Mouse (Mus musculus): ENCODE results near the gene Trappc6a.
"Not testable (repeated sequence)": the region's sequence is repeated elsewhere in the genome, so short reads cannot be mapped to it uniquely, and the experiment has no call there.

Trappc6a gene

DNA sequence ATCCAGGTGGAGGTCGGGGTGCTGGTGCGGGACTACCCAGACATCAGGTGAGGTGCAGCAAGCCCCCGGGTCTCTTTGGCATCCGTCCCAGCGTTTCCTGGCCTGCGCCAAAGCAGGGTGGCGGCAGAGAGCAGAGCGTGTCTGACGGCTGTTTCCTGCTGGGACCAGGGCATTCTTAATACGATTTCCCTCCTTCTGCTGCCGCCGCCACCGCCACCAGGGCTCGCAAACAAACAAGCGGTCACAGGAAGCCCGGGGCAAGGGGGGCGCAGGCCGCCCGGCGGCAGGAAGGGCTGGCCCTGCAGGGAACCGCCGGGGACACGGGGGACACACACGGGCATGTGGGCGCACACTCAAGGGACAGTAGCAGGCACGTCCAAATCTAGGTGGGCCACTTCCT, 16.5 kb upstream of the Trappc6a start:
- DNase-seq: no peak

- no peak for DNase-seq
Measured at GRCm38 (mm10) chr7:19494751-19495474, 13.3 kb upstream of the Trappc6a start.

- DNase-seq: no peak
Measured at GRCm38 (mm10) chr7:19495521-19496213, 12.5 kb upstream of the Trappc6a start.

DNA sequence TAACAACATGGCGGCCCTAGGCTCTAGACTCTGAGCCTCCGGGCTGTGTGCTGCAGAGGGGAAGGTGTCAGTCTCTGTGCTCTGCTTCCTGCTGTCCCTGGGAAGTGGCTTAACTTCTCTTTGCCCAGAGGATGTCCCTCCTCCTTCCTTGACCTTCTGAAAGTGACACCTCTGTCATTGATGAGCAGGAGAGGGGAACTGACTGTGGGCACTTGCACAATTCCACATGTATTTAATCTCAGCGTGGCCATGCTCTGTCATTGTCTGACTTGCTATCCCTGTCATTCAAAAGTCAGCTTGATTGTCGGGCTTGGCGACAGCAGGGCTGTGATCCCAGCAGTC, 12.0 kb upstream of the Trappc6a start:
- no peak for DNase-seq

- DNase-seq: no peak
Measured at GRCm38 (mm10) chr7:19498326-19498725, 9.9 kb upstream of the Trappc6a start.

DNA sequence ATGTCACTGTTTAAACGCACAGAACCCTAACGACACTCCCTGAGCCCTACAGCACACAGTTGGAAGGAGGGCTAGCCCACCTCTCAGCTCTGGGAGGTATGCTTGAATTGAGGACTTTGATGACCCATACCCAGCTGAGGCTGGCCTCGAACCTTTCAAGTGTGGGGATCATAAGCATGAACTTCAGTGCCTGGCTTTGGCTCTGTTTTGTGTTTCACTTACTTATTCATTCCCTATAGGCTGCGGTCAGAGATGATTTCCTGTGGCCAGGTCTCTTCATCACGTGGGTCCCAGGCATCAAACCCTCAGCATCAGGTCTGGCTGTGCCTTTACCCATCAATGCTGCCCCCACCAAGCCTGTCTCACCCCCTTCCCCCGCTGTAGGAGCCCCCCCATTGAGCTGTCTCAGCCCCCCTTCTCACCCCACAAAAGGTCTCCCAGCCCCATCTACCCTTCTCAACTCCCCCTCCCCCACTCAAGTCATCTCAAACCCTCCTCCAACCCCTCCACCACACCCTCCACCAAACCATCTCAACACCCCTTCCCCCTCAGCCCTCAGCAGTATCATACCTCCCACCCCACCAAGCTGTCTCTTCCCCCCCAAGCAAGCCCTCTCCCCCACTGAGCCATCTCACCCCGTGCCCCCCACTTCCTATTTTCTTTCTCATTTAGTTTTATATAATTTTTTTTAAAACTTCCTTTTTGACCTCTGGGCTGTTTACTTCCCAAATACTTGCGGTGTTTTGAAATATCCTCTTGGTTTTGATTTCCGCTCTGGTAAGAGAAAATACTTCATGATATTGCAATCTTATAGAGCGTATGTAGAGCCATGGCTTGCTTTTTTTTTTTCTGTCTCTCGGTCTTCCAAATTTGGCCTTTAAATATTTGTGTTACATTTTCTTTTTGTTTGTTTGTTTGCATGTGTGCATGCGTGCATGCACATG, 7.5 kb upstream of the Trappc6a start:
- DNase-seq: no peak

GRCm38 (mm10) chr7:19501658-19502057, 6.5 kb upstream of the Trappc6a start:
- DNase-seq: no peak

GRCm38 (mm10) chr7:19503481-19504068, 4.6 kb upstream of the Trappc6a start:
- DNase-seq: peak; percentile 34 to 38

GRCm38 (mm10) chr7:19506326-19506725, 1.9 kb upstream of the Trappc6a start:
- DNase-seq: no peak

GRCm38 (mm10) chr7:19506969-19507611, 1.1 kb upstream of the Trappc6a start:
- peak; percentile 55 to 72 for DNase-seq

DNA sequence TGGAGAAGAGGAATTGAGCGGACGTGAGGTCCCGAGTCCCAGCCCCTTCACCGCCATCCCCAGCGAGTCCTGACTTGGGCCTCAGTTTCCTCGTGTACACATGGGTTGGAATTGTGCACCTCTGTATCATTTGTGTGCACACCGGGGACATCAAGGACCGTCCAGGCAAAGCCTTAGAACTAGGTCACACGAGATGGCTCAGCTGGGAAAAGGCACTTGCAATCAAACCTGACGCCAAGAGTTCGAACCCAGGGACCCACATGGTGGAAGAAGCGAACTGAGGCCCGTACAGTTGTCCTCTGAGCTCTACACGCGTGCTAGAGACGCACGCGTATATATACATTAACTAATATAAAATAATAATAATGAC, 598 bp upstream of the Trappc6a start:
- DNase-seq: no peak

- DNase-seq: no peak
Measured at GRCm38 (mm10) chr7:19508924-19509568, 851 bp downstream of the Trappc6a start.

- no peak for DNase-seq
Measured at GRCm38 (mm10) chr7:19509786-19510185, 1.6 kb downstream of the Trappc6a start.

GRCm38 (mm10) chr7:19511934-19512333, 3.7 kb downstream of the Trappc6a start:
- not testable (repeated sequence) for DNase-seq

GRCm38 (mm10) chr7:19512353-19512752, 4.2 kb downstream of the Trappc6a start:
- DNase-seq: no peak

GRCm38 (mm10) chr7:19517652-19518365, 9.6 kb downstream of the Trappc6a start, which contains the start of gene Nkpd1:
TSS of gene Nkpd1 (plus strand) at chr7:19517838.
- DNase-seq: no peak

DNA sequence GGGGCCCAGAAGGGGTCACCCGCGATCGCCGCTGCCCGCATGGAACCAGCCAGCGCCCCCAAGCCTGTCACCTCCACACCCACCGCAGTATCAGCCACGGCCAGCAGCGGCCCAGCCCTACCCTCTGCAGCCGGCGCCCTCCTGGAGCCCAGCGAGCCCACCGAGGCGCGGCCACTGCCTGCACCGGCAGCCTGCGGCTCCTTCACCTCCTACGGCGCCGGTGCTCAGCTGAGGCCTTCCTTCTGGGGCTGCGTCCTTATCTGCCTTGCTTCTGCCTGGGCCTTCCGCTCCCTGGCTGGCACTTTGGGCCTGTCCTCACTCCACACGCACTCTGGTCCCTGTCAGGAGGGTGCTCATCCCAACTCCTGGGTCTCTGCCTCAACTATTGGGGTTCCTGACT, 11.8 kb downstream of the Trappc6a start:
- no peak for DNase-seq

DNA sequence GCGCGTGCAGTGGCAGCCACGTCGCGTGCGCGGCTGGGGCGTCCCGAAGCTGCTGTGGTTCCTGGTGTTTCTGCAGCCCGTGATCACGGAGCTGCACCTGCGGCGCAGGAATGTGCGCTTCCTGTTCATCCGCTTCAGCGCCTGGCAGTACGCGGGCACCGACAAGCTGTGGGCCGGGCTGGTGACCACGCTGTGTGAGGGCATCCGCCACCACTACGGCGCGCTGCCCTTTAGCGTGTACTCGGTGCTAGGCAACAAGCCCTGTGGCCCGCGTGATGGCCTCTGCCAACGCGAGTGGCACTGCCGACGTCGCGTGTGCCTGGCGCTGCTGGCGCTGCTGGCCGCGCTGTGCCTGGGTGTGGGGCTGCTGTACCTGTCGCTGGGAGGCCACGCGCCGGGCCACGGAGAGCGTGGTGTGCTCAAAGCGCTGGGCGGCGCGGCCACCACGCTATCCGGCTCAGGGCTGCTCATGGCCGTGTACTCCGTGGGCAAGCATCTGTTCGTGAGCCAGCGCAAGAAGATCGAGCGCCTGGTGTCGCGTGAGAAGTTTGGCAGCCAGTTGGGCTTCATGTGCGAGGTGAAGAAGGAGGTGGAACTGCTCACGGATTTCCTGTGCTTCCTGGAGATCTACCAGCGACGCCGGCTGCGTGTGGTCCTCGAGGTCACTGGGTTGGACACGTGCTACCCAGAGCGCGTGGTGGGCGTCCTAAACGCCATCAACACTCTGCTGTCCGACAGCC, 15.0 kb downstream of the Trappc6a start:
- no peak for DNase-seq

DNA sequence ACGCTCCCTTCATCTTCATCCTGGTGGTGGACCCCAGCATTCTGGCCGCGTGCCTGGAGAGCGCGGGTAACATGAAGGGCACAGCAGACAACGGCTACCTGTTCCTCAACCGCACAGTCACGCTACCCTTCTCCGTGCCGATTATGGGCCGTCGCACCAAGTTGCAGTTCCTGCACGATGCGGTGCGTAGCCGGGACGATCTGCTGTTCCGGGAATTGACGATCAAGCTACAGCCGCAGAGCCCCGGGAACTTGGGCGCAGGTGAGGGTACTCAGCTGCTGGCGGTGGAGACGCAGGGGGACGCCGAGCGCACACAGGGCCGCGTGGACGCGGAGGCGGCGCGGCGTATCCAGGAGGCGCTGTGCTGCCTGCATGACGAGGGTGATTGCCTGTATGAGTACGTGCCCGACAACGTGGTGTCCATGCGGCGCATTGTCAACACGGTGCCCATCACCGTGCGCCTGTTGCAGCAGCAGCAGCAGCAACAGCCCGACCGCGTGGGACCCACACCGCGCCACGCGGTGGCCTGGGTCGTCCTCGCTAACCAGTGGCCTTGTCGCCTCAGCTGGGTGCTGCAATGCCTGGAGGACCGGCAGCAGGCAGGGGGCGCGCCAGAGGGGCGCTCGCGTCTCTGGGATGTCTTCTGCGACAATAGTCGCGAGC, 15.7 kb downstream of the Trappc6a start:
- peak; percentile 62 to 63 for DNase-seq

Measured in thymus, postnatal 36 days (tissue).